Mouse (Mus musculus) G1E (cell line): ENCODE measurements around the gene Aven.

Experiments used
- CTCF ChIP-seq: IDR thresholded peaks from 2 replicates; pipeline ENCODE4 v1.5.1; 2012; ENCODE audit warnings: low read depth, low read length, inconsistent platforms, mixed read lengths
- GATA1 ChIP-seq: IDR thresholded peaks from 2 replicates; pipeline ENCODE4 v1.6.1; 2012; ENCODE audit warnings: borderline replicate concordance, low read length, inconsistent platforms, mixed read lengths
- TAL1 ChIP-seq: conservative IDR thresholded peaks from 2 replicates; pipeline ENCODE4 v1.6.1; 2012; ENCODE audit warnings: low read depth, low read length, inconsistent platforms, mixed read lengths

DNA sequence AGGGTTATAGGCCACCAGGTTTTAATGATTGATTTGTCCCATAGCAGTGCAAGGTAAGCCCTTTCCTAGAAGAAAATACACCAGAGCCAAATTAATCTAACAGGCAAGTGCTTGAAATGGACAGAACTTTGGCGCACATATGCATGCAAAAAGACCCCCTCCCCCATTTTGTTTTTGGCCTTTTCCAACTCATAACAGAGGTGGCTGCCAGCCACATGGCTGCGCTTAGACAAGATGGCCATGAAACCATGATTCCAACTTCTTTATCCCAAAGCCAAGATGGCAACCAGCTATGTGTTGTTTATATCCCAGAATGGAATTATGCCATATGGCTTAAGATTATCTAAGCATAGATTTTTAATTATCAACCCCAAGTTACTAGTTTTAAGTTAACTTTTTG lies 101.0 kb downstream of the Aven start:
- TF ChIP-seq CTCF: no peak
- no peak for TF ChIP-seq GATA1
- no peak for TF ChIP-seq TAL1
